Mouse (Mus musculus) thymus, adult 2 months (tissue): ENCODE measurements at regions not wholly inside any gene's neighbourhood (a gene's known extent, or its start where the extent isn't known, plus 50 kb on each side); places are given as distances from the start of the nearest gene placed in this dataset.

Experiments
- CTCF ChIP-seq: fragments of 200-500 bp; IDR thresholded peaks from 2 replicates; pipeline ENCODE4 v1.5.1; 2012; ENCODE audit warnings: mild to moderate bottlenecking, control low read depth, low read length, moderate library complexity, borderline replicate concordance; ENCODE audit not compliant: control insufficient read depth, poor library complexity, insufficient read depth; ENCODE audit errors: extremely low read depth
- POLR2A ChIP-seq: fragments of 200-500 bp; IDR thresholded peaks from 2 replicates; pipeline ENCODE4 v1.6.1; 2012; ENCODE audit warnings: mild to moderate bottlenecking, low read length, control low read depth, moderate library complexity; ENCODE audit not compliant: control insufficient read depth, poor library complexity, insufficient read depth; ENCODE audit errors: extremely low read depth

GRCm38 (mm10) chr5:120313984-120314383, 117.5 kb upstream of the Lhx5 start:
- TF ChIP-seq CTCF (no peak), POLR2A (no peak)
